Mouse (Mus musculus): ENCODE results near the gene 9530077C05Rik. TPM values are rescaled to one million over a fixed set of nuclear protein-coding genes. Genes with fewer than 3 reads are reported as not detected.
"Not testable (repeated sequence)": the region's sequence is repeated elsewhere in the genome, so short reads cannot be mapped to it uniquely, and the experiment has no call there.

9530077C05Rik gene
- polyA plus RNA-seq, 1 experiment from 2014 or later, result 9.8 TPM

GRCm38 (mm10) chr9:22405414-22405813 lies 5.9 kb upstream of the 9530077C05Rik start:
- Histone ChIP-seq H3K27me3 (ENCODE audit: control insufficient read depth, insufficient read depth, low read length) (no peaks in the 10 kb centered on the region), H3K4me3 (ENCODE audit: low read depth, low read length) (no peak overlapping the region), H3K36me3 (ENCODE audit: control insufficient read depth, insufficient read depth, low read length) (no peaks in the 10 kb centered on the region), H3K27ac (ENCODE audit: low read depth, low read length) (no peak overlapping the region), H3K4me1 (replicated peaks; ENCODE audit: control insufficient read depth, insufficient read depth, low read length) (no peaks in the 10 kb centered on the region), H3K9ac (ENCODE audit: low read depth, low read length) (no peak overlapping the region), H3K4me2 (replicated peaks; ENCODE audit: low read depth, low read length) (no peak overlapping the region), H3K9me3 (ENCODE audit: control insufficient read depth, low read length) (no peaks in the 10 kb centered on the region)
- 84% methylated on average over 3 of the region's 3 CpGs for WGBS
- ATAC-seq (ENCODE audit: low FRiP score), result no peak
- DNase-seq (ENCODE audit: low spot score), result no peak

- H3K36me3 ChIP-seq (ENCODE audit: control insufficient read depth, insufficient read depth, low read length); ATAC-seq (ENCODE audit: low FRiP score): not testable (repeated sequence)
Measured at GRCm38 (mm10) chr9:22407633-22408032, 3.7 kb upstream of the 9530077C05Rik start.

GRCm38 (mm10) chr9:22408344-22408743 lies 3.0 kb upstream of the 9530077C05Rik start:
- ATAC-seq (ENCODE audit: low FRiP score); H3K4me3 ChIP-seq (ENCODE audit: low read depth, low read length); H3K27me3 ChIP-seq (ENCODE audit: control insufficient read depth, insufficient read depth, low read length); DNase-seq (ENCODE audit: low spot score); H3K9ac ChIP-seq (ENCODE audit: low read depth, low read length); H3K27ac ChIP-seq (ENCODE audit: low read depth, low read length); H3K4me1 ChIP-seq (replicated peaks; ENCODE audit: control insufficient read depth, insufficient read depth, low read length); H3K4me2 ChIP-seq (replicated peaks; ENCODE audit: low read depth, low read length); H3K9me3 ChIP-seq (ENCODE audit: control insufficient read depth, low read length); H3K36me3 ChIP-seq (ENCODE audit: control insufficient read depth, insufficient read depth, low read length): not testable (repeated sequence)
- WGBS, result 41% methylated on average over 4 of the region's 4 CpGs

More at GRCm38 (mm10) chr9:22407633-22408032, 3.7 kb upstream of the 9530077C05Rik start:
- not testable (repeated sequence) for H3K4me3 ChIP-seq (ENCODE audit: low read depth, low read length); H3K9ac ChIP-seq (ENCODE audit: low read depth, low read length); H3K27me3 ChIP-seq (ENCODE audit: control insufficient read depth, insufficient read depth, low read length); H3K4me2 ChIP-seq (replicated peaks; ENCODE audit: low read depth, low read length); DNase-seq (ENCODE audit: low spot score); H3K9me3 ChIP-seq (ENCODE audit: control insufficient read depth, low read length); H3K27ac ChIP-seq (ENCODE audit: low read depth, low read length); H3K4me1 ChIP-seq (replicated peaks; ENCODE audit: control insufficient read depth, insufficient read depth, low read length)
- 88% methylated on average over 2 of the region's 4 CpGs for WGBS

- WGBS, result 75% methylated on average over 7 of the region's 7 CpGs
- no peak for DNase-seq (ENCODE audit: low spot score)
Measured at GRCm38 (mm10) chr9:22409501-22409900, 1.8 kb upstream of the 9530077C05Rik start.

GRCm38 (mm10) chr9:22416187-22416586 lies 4.9 kb downstream of the 9530077C05Rik start:
- no peaks in the 10 kb centered on the region for H3K27me3 ChIP-seq (ENCODE audit: control insufficient read depth, insufficient read depth, low read length)
- no peak overlapping the region for H3K27ac ChIP-seq (ENCODE audit: low read depth, low read length)
- WGBS, result 79% methylated on average over 3 of the region's 3 CpGs

More at GRCm38 (mm10) chr9:22409501-22409900, 1.8 kb upstream of the 9530077C05Rik start:
- H3K27me3 ChIP-seq (ENCODE audit: control insufficient read depth, insufficient read depth, low read length), result no peaks in the 10 kb centered on the region
- no peaks in the 10 kb centered on the region for H3K9me3 ChIP-seq (ENCODE audit: control insufficient read depth, low read length)
- H3K4me3 ChIP-seq (ENCODE audit: low read depth, low read length), result no peak overlapping the region
- H3K36me3 ChIP-seq (ENCODE audit: control insufficient read depth, insufficient read depth, low read length), result no peaks in the 10 kb centered on the region
- no peaks in the 10 kb centered on the region for H3K4me1 ChIP-seq (replicated peaks; ENCODE audit: control insufficient read depth, insufficient read depth, low read length)
- H3K9ac ChIP-seq (ENCODE audit: low read depth, low read length), result no peak overlapping the region
- ATAC-seq (ENCODE audit: low FRiP score), result no peak
- no peak overlapping the region for H3K27ac ChIP-seq (ENCODE audit: low read depth, low read length)
- no peak overlapping the region for H3K4me2 ChIP-seq (replicated peaks; ENCODE audit: low read depth, low read length)

GRCm38 (mm10) chr9:22417547-22417946 lies 6.2 kb downstream of the 9530077C05Rik start:
- H3K9ac ChIP-seq (ENCODE audit: low read depth, low read length), result no peak overlapping the region
- ATAC-seq (ENCODE audit: low FRiP score), result no peak
- no peak for DNase-seq (ENCODE audit: low spot score)
- no peaks in the 10 kb centered on the region for H3K27me3 ChIP-seq (ENCODE audit: control insufficient read depth, insufficient read depth, low read length)
- 47% methylated on average over 6 of the region's 6 CpGs for WGBS
- no peaks in the 10 kb centered on the region for H3K4me1 ChIP-seq (replicated peaks; ENCODE audit: control insufficient read depth, insufficient read depth, low read length)
- no peak overlapping the region for H3K4me3 ChIP-seq (ENCODE audit: low read depth, low read length)
- no peaks in the 10 kb centered on the region for H3K36me3 ChIP-seq (ENCODE audit: control insufficient read depth, insufficient read depth, low read length)
- no peak overlapping the region for H3K27ac ChIP-seq (ENCODE audit: low read depth, low read length)
- no peak overlapping the region for H3K4me2 ChIP-seq (replicated peaks; ENCODE audit: low read depth, low read length)
- no peaks in the 10 kb centered on the region for H3K9me3 ChIP-seq (ENCODE audit: control insufficient read depth, low read length)

More at GRCm38 (mm10) chr9:22416187-22416586, 4.9 kb downstream of the 9530077C05Rik start:
- Histone ChIP-seq H3K9ac (ENCODE audit: low read depth, low read length) (no peak overlapping the region), H3K36me3 (ENCODE audit: control insufficient read depth, insufficient read depth, low read length) (no peaks in the 10 kb centered on the region), H3K4me3 (ENCODE audit: low read depth, low read length) (no peak overlapping the region), H3K9me3 (ENCODE audit: control insufficient read depth, low read length) (no peaks in the 10 kb centered on the region), H3K4me1 (replicated peaks; ENCODE audit: control insufficient read depth, insufficient read depth, low read length) (no peaks in the 10 kb centered on the region), H3K4me2 (replicated peaks; ENCODE audit: low read depth, low read length) (no peak overlapping the region)
- DNase-seq (ENCODE audit: low spot score) (no peak), ATAC-seq (ENCODE audit: low FRiP score) (no peak)

GRCm38 (mm10) chr9:22419877-22420276 lies 8.6 kb downstream of the 9530077C05Rik start:
- DNase-seq (ENCODE audit: low spot score), result no peak
- Histone ChIP-seq H3K9ac (ENCODE audit: low read depth, low read length) (no peak overlapping the region), H3K4me1 (replicated peaks; ENCODE audit: control insufficient read depth, insufficient read depth, low read length) (no peaks in the 10 kb centered on the region), H3K36me3 (ENCODE audit: control insufficient read depth, insufficient read depth, low read length) (no peaks in the 10 kb centered on the region), H3K27ac (ENCODE audit: low read depth, low read length) (no peak overlapping the region), H3K9me3 (ENCODE audit: control insufficient read depth, low read length) (no peaks in the 10 kb centered on the region), H3K4me2 (replicated peaks; ENCODE audit: low read depth, low read length) (no peak overlapping the region), H3K27me3 (ENCODE audit: control insufficient read depth, insufficient read depth, low read length) (no peaks in the 10 kb centered on the region), H3K4me3 (ENCODE audit: low read depth, low read length) (no peak overlapping the region)
- ATAC-seq (ENCODE audit: low FRiP score), result no peak
- 77% methylated on average over 3 of the region's 3 CpGs for WGBS

- ATAC-seq (ENCODE audit: low FRiP score), result no peak
- no peaks in the 10 kb centered on the region for H3K36me3 ChIP-seq (ENCODE audit: control insufficient read depth, insufficient read depth, low read length)
- WGBS, result 21% methylated on average over 7 of the region's 7 CpGs
- H3K9me3 ChIP-seq (ENCODE audit: control insufficient read depth, low read length), result no peaks in the 10 kb centered on the region
- H3K4me1 ChIP-seq (replicated peaks; ENCODE audit: control insufficient read depth, insufficient read depth, low read length), result no peaks in the 10 kb centered on the region
- H3K4me3 ChIP-seq (ENCODE audit: low read depth, low read length), result no peak overlapping the region
- peak; percentile 10 for DNase-seq (ENCODE audit: low spot score)
- no peak overlapping the region for H3K9ac ChIP-seq (ENCODE audit: low read depth, low read length)
- no peak overlapping the region for H3K4me2 ChIP-seq (replicated peaks; ENCODE audit: low read depth, low read length)
- H3K27ac ChIP-seq (ENCODE audit: low read depth, low read length), result no peak overlapping the region
- H3K27me3 ChIP-seq (ENCODE audit: control insufficient read depth, insufficient read depth, low read length), result no peaks in the 10 kb centered on the region
Measured at GRCm38 (mm10) chr9:22420491-22420890, 9.2 kb downstream of the 9530077C05Rik start.

GRCm38 (mm10) chr9:22422559-22422958 lies 11.2 kb downstream of the 9530077C05Rik start:
- WGBS, result 76% methylated on average over 1 of the region's 1 CpGs
- Histone ChIP-seq H3K9me3 (ENCODE audit: control insufficient read depth, low read length) (no peaks in the 10 kb centered on the region), H3K27me3 (ENCODE audit: control insufficient read depth, insufficient read depth, low read length) (no peaks in the 10 kb centered on the region), H3K9ac (ENCODE audit: low read depth, low read length) (no peak overlapping the region), H3K4me2 (replicated peaks; ENCODE audit: low read depth, low read length) (no peak overlapping the region), H3K4me1 (replicated peaks; ENCODE audit: control insufficient read depth, insufficient read depth, low read length) (no peaks in the 10 kb centered on the region), H3K36me3 (ENCODE audit: control insufficient read depth, insufficient read depth, low read length) (no peaks in the 10 kb centered on the region), H3K27ac (ENCODE audit: low read depth, low read length) (no peak overlapping the region), H3K4me3 (ENCODE audit: low read depth, low read length) (no peak overlapping the region)
- no peak for ATAC-seq (ENCODE audit: low FRiP score)
- DNase-seq (ENCODE audit: low spot score), result no peak
